Mouse (Mus musculus) testis, adult 2 months (tissue): ENCODE measurements around the gene Irf8.

Experiments
- CTCF ChIP-seq: fragments of 200-500 bp; IDR thresholded peaks from 2 replicates; pipeline ENCODE4 v1.5.1; 2012; ENCODE audit warnings: low read depth, mild to moderate bottlenecking, inconsistent platforms, low read length, moderate library complexity; ENCODE audit not compliant: control insufficient read depth, insufficient read depth, insufficient replicate concordance
- POLR2A ChIP-seq: fragments of 200-500 bp; IDR thresholded peaks from 2 replicates; pipeline ENCODE4 v1.6.1; 2012; ENCODE audit warnings: low read depth, mild to moderate bottlenecking, inconsistent platforms, low read length, moderate library complexity; ENCODE audit not compliant: control insufficient read depth

- no peak for TF ChIP-seq CTCF
- TF ChIP-seq POLR2A = no peak
Measured at GRCm38 (mm10) chr8:120745226-120745625, 9.1 kb downstream of the Irf8 start.
